Mouse (Mus musculus) ES-Bruce4 (cell line): ENCODE results near the gene Rnf17. TPM values are rescaled to one million over a fixed set of nuclear protein-coding genes. Genes with fewer than 3 reads are reported as not detected.

Source experiments
- H3K27ac ChIP-seq: 2 replicates; pipeline ENCODE4 v1.5.1; 2012; ENCODE audit warnings: low read length, inconsistent platforms; ENCODE audit not compliant: insufficient read depth
- H3K27me3 ChIP-seq: 2 replicates; pipeline ENCODE4 v1.6.1; 2012; ENCODE audit warnings: mild to moderate bottlenecking, low read length, inconsistent platforms; ENCODE audit not compliant: control insufficient read depth, poor library complexity, insufficient read depth, severe bottlenecking
- H3K36me3 ChIP-seq: 2 replicates; pipeline ENCODE4 v1.6.1; 2012; ENCODE audit warnings: inconsistent platforms, mild to moderate bottlenecking, low read length, moderate library complexity; ENCODE audit not compliant: control insufficient read depth, poor library complexity, insufficient read depth, severe bottlenecking
- H3K4me1 ChIP-seq: one replicate; pipeline ENCODE4 v1.8.1; 2011; ENCODE audit warnings: low read length; ENCODE audit not compliant: control insufficient read depth, insufficient read depth
- H3K4me3 ChIP-seq: 2 replicates; pipeline ENCODE4 v1.5.1; 2011; ENCODE audit warnings: low read depth, mild to moderate bottlenecking, low read length
- H3K9ac ChIP-seq: 2 replicates; pipeline ENCODE4 v1.6.1; 2012; ENCODE audit warnings: low read depth, mild to moderate bottlenecking, inconsistent platforms; ENCODE audit not compliant: poor library complexity, severe bottlenecking
- H3K9me3 ChIP-seq: replicated peaks from 2 replicates; pipeline ENCODE4 v1.6.1; 2012; ENCODE audit warnings: mild to moderate bottlenecking, low read length, inconsistent platforms; ENCODE audit not compliant: control insufficient read depth, poor library complexity, insufficient read depth, severe bottlenecking
- CTCF ChIP-seq: IDR thresholded peaks from one replicate; pipeline ENCODE4 v1.8.1; 2011; ENCODE audit warnings: low read depth, low read length
- EP300 ChIP-seq: IDR thresholded peaks from 2 replicates; pipeline ENCODE4 v1.6.1; 2011; ENCODE audit warnings: low read depth, low read length; ENCODE audit not compliant: insufficient read depth
- POLR2A ChIP-seq: IDR thresholded peaks from one replicate; pipeline ENCODE4 v1.8.1; 2011; ENCODE audit warnings: low read length; ENCODE audit not compliant: insufficient read depth
- polyA plus RNA-seq: library from polyadenylated mRNA; stranded (reverse); fragments of >200 nt; gene quantifications from 2 replicates; pipeline ENCODE4 v1.2.4, GENCODE M21; 2011; ENCODE audit warnings: low read depth; ENCODE audit not compliant: missing spikeins, insufficient read depth, insufficient read length

Rnf17 gene
- polyA plus RNA-seq, 1 experiment = 70.7 TPM

GRCm38 (mm10) chr14:56552924-56553323, 150.5 kb downstream of the Rnf17 start:
- no peak overlapping the region for H3K4me3 ChIP-seq
- H3K36me3 ChIP-seq = peaks cover 5% of the 10 kb centered on the region; the same call in 1 of the 2 replicates
- no peak for TF ChIP-seq EP300
- no peak for TF ChIP-seq CTCF
- no peak for TF ChIP-seq POLR2A

DNA sequence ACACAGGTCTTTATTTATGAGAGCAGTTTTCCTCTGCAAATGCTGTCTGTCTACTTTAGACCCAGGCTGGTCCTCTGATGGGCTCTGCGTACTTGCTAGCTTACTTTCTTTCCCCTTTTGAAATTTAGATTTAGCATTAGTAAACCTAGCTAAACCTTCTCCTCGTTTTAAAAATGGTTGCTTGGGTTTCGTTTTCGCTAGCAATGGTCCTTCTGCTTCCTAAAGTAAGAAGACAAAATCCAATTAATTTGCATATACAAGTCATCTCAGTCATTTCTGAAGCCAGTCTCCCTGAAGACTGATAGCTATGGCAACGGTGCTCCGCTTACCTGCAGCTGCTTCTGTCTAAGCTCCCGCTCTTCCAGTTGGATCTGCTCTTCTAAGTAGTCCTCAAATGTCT, 150.9 kb downstream of the Rnf17 start:
- peaks cover 7% of the 10 kb centered on the region for H3K36me3 ChIP-seq
- no peak for TF ChIP-seq EP300
- TF ChIP-seq CTCF = no peak
- TF ChIP-seq POLR2A = no peak
- no peaks in the 10 kb centered on the region for H3K4me1 ChIP-seq
- peaks cover 5% of the 10 kb centered on the region; the same call in 1 of the 2 replicates for H3K9me3 ChIP-seq
- no peak overlapping the region for H3K27ac ChIP-seq
- H3K4me3 ChIP-seq = no peak overlapping the region
- H3K27me3 ChIP-seq = no peaks in the 10 kb centered on the region
- H3K9ac ChIP-seq = no peak overlapping the region

More at GRCm38 (mm10) chr14:56552924-56553323, 150.5 kb downstream of the Rnf17 start:
- no peak overlapping the region for H3K27ac ChIP-seq
- no peaks in the 10 kb centered on the region for H3K27me3 ChIP-seq
- no peak overlapping the region for H3K9ac ChIP-seq
- H3K9me3 ChIP-seq = peaks cover 5% of the 10 kb centered on the region; the same call in 1 of the 2 replicates
- H3K4me1 ChIP-seq = no peaks in the 10 kb centered on the region

GRCm38 (mm10) chr14:56554716-56555115, 152.3 kb downstream of the Rnf17 start:
- TF ChIP-seq CTCF = no peak
- peaks cover 8% of the 10 kb centered on the region for H3K36me3 ChIP-seq
- H3K4me1 ChIP-seq = no peaks in the 10 kb centered on the region

DNA sequence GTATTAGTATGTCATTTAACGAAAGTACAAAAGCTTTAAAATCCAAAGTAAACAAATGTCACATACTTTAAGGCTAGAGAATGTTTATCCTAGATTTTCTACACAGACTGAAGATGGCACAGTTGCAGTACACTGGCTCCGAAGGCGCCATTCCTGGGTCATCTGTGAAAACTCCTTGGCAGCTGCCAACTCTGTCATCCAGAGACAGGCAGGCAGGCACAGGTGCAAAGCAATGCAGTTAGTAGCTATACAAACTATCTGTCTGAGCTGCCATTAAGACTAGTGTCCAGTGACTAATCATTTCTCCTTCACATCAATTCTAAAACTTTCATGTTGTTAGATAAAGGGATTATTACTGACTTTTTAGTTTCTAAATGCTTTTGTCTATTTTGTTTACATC, 156.8 kb downstream of the Rnf17 start:
- Histone ChIP-seq H3K4me3 (no peak overlapping the region), H3K9ac (no peak overlapping the region), H3K9me3 (no peaks in the 10 kb centered on the region), H3K36me3 (peaks cover 6% of the 10 kb centered on the region; the same call in 1 of the 2 replicates), H3K4me1 (no peaks in the 10 kb centered on the region), H3K27ac (no peak overlapping the region), H3K27me3 (no peaks in the 10 kb centered on the region)
- TF ChIP-seq CTCF = no peak
- TF ChIP-seq POLR2A = no peak
- no peak for TF ChIP-seq EP300

More at GRCm38 (mm10) chr14:56554716-56555115, 152.3 kb downstream of the Rnf17 start:
- Histone ChIP-seq H3K9me3 (peaks cover 5% of the 10 kb centered on the region; the same call in 1 of the 2 replicates), H3K4me3 (no peak overlapping the region), H3K27ac (no peak overlapping the region), H3K27me3 (no peaks in the 10 kb centered on the region), H3K9ac (no peak overlapping the region)

GRCm38 (mm10) chr14:56567476-56567875, 165.1 kb downstream of the Rnf17 start:
- no peak overlapping the region for H3K4me3 ChIP-seq
- no peaks in the 10 kb centered on the region for H3K9me3 ChIP-seq
- no peaks in the 10 kb centered on the region for H3K27me3 ChIP-seq
- no peak overlapping the region for H3K9ac ChIP-seq
- TF ChIP-seq POLR2A (no peak), CTCF (no peak), EP300 (no peak)
- no peak overlapping the region for H3K27ac ChIP-seq
- H3K4me1 ChIP-seq = no peaks in the 10 kb centered on the region
- peaks cover 3% of the 10 kb centered on the region; the same call in 1 of the 2 replicates for H3K36me3 ChIP-seq

- Histone ChIP-seq H3K4me3 (no peak overlapping the region), H3K27ac (no peak overlapping the region), H3K27me3 (no peaks in the 10 kb centered on the region), H3K36me3 (no peaks in the 10 kb centered on the region), H3K9ac (no peak overlapping the region), H3K9me3 (no peaks in the 10 kb centered on the region), H3K4me1 (no peaks in the 10 kb centered on the region)
- TF ChIP-seq EP300 (no peak), POLR2A (no peak), CTCF (no peak)
These were observed 166.7 kb downstream of the Rnf17 start for GRCm38 (mm10) chr14:56569041-56569440.
